Mouse (Mus musculus): ENCODE data around the gene Tbc1d10a.

DNA sequence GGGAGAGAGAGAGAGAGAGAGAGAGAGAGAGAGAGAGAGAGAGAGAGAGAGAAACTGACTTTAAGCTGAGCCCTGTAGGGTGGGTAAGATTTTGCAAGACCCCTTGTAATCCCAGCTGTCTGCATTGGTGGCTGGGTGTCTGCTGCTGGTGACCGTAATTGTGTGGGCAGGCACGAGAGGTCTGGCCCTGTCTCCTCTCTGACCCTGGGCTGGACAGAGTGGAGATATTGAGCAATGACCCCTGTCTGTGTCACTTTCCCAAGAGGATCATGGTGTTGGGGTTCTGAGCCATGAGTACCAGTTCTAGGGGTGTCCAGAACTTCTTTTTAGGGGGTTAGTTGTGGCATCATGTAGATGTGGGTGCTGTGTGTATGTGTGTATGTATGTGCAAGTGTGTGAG, 37.6 kb downstream of the Tbc1d10a start:
- TF ChIP-seq CTCF (conservative IDR thresholded peaks at IDR 0.05; ENCODE audit: low read length) (no peak), NANOG (IDR thresholded peaks at IDR 0.05; ENCODE audit: borderline replicate concordance, low read length) (no peak)
